Mouse (Mus musculus): Measurements from ENCODE around the gene Iah1. TPM values are rescaled to one million over a fixed set of nuclear protein-coding genes. Genes with fewer than 3 reads are reported as not detected.
A peak's percentile ranks its signal among the peaks of the same experiment; 100 is the strongest.

The Iah1 gene
- polyA plus RNA-seq (2014; fragmentation: Nextera tagmentation; extraction: Ambion mirVana) = 26.8 and 34.8 TPM in 2 replicates

DNA sequence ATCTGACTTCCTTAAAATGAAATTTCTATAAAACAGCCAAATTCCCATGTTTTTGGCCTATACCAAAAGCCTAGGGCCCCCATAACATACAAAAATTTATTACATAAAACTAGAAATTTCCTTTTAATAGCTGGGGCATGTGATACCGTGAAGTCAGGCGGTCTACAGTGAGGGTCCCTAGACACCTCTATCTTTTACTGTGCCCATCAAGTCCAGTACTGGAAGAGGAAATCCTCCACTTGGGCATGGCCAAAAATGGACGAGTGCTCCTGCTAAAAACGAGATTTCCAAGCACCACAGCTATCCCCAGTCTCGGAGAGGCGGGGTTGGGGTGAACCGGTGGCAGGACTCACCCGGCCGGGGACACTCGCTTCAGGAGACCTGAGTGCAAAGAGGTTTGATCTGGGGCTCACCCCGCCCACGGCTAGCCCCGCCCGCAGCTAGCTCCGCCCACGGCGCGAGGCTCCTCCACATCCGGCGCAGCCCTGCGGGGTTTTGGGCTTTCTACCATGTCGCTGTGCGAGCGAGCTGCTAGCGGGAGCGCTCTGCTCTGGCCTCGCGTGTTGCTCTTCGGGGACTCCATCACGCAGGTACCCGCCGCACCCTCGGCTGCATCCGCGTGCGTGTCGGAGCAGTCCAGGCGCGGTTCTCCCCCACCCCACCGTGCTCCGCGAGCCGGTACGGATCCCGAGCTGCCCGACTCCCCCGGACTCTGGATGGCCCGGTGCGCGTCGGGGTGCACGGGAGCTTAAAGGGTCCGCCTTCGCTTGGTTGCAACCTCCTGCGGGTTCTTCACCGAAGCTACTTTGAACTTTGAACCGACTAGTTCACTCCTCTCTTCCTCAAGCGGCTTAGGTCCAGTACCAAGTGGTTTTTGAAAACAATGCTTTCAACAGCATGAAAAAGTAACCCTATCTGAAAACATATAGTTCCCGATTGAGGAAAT, at the start of gene Iah1:
Gene Iah1 (plus strand): TSS at position 467 of the 946 bp plus-strand sequence.
- Histone ChIP-seq H3K36me3 (ENCODE audit: control insufficient read depth, insufficient read depth, low read length) (peaks cover 25% of the 10 kb centered on the region), H3K27ac (ENCODE audit: low read depth, low read length) (no peak within 1 kb of the TSS)
- 2% methylated on average over 55 of the region's 59 CpGs for WGBS

DNA sequence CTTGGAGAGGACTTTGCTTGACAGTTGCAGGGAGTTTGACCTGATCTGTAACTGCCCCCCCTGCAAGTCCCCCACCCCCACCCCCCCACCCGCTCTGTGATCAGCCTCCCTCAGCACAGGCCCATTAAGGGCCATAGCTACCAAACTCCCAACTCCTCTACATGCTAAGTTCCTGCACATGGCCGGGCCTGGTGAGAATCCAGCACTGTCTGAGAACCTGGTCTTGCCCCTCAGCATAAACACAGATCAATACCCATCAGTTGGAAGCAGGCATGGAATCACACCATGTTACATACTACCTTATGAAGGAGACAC, 49.4 kb upstream of the Iah1 start:
- WGBS = 70% methylated on average over 2 of the region's 2 CpGs
- Histone ChIP-seq H3K27me3 (ENCODE audit: control insufficient read depth, insufficient read depth, low read length) (no peaks in the 10 kb centered on the region), H3K4me1 (ENCODE audit: control insufficient read depth, insufficient read depth, low read length) (no peaks in the 10 kb centered on the region), H3K9ac (replicated peaks; ENCODE audit: low read depth, low read length) (no peak overlapping the region), H3K4me2 (ENCODE audit: low read depth, low read length) (no peak overlapping the region), H3K4me3 (ENCODE audit: low read depth, low read length) (no peak overlapping the region), H3K9me3 (ENCODE audit: control insufficient read depth, low read length) (no peaks in the 10 kb centered on the region), H3K27ac (ENCODE audit: low read depth, low read length) (no peak overlapping the region), H3K36me3 (ENCODE audit: control insufficient read depth, insufficient read depth, low read length) (peaks cover 49% of the 10 kb centered on the region)
- ATAC-seq (ENCODE audit: low read depth) = peak; percentile 62; the same call in 1 of the 2 replicates

More for the DNA sequence above, at the start of gene Iah1:
- H3K9ac ChIP-seq (replicated peaks; ENCODE audit: low read depth, low read length) = peak within 1 kb of the TSS; percentile 73
- H3K4me2 ChIP-seq (ENCODE audit: low read depth, low read length) = peak within 1 kb of the TSS; percentile 56
- ATAC-seq (ENCODE audit: low read depth) = peak; percentile 91
- H3K27me3 ChIP-seq (ENCODE audit: control insufficient read depth, insufficient read depth, low read length) = no peaks in the 10 kb centered on the region
- H3K9me3 ChIP-seq (ENCODE audit: control insufficient read depth, low read length) = no peaks in the 10 kb centered on the region
- peak within 1 kb of the TSS; percentile 63 for H3K4me3 ChIP-seq (ENCODE audit: low read depth, low read length)
- H3K4me1 ChIP-seq (ENCODE audit: control insufficient read depth, insufficient read depth, low read length) = no peaks in the 10 kb centered on the region

GRCm38 (mm10) chr12:21268083-21268616, 48.0 kb upstream of the Iah1 start:
- no peaks in the 10 kb centered on the region for H3K27me3 ChIP-seq (ENCODE audit: control insufficient read depth, insufficient read depth, low read length)
- no peaks in the 10 kb centered on the region for H3K9me3 ChIP-seq (ENCODE audit: control insufficient read depth, low read length)
- no peak overlapping the region for H3K9ac ChIP-seq (replicated peaks; ENCODE audit: low read depth, low read length)
- H3K4me1 ChIP-seq (ENCODE audit: control insufficient read depth, insufficient read depth, low read length) = no peaks in the 10 kb centered on the region
- no peak for ATAC-seq (ENCODE audit: low read depth)
- no peak overlapping the region for H3K27ac ChIP-seq (ENCODE audit: low read depth, low read length)
- 91% methylated on average over 8 of the region's 8 CpGs for WGBS
- no peak overlapping the region for H3K4me3 ChIP-seq (ENCODE audit: low read depth, low read length)
- no peak overlapping the region for H3K4me2 ChIP-seq (ENCODE audit: low read depth, low read length)
- peaks cover 42% of the 10 kb centered on the region for H3K36me3 ChIP-seq (ENCODE audit: control insufficient read depth, insufficient read depth, low read length)

- Histone ChIP-seq H3K4me2 (ENCODE audit: low read depth, low read length) (no peak overlapping the region), H3K4me3 (ENCODE audit: low read depth, low read length) (no peak overlapping the region), H3K9ac (replicated peaks; ENCODE audit: low read depth, low read length) (no peak overlapping the region), H3K27ac (ENCODE audit: low read depth, low read length) (no peak overlapping the region), H3K4me1 (ENCODE audit: control insufficient read depth, insufficient read depth, low read length) (no peaks in the 10 kb centered on the region), H3K36me3 (ENCODE audit: control insufficient read depth, insufficient read depth, low read length) (peaks cover 16% of the 10 kb centered on the region; the same call in 1 of the 2 replicates), H3K27me3 (ENCODE audit: control insufficient read depth, insufficient read depth, low read length) (no peaks in the 10 kb centered on the region), H3K9me3 (ENCODE audit: control insufficient read depth, low read length) (no peaks in the 10 kb centered on the region)
- ATAC-seq (ENCODE audit: low read depth) = no peak
- 68% methylated on average over 7 of the region's 7 CpGs for WGBS
These were observed 41.7 kb upstream of the Iah1 start for GRCm38 (mm10) chr12:21274446-21274845.

DNA sequence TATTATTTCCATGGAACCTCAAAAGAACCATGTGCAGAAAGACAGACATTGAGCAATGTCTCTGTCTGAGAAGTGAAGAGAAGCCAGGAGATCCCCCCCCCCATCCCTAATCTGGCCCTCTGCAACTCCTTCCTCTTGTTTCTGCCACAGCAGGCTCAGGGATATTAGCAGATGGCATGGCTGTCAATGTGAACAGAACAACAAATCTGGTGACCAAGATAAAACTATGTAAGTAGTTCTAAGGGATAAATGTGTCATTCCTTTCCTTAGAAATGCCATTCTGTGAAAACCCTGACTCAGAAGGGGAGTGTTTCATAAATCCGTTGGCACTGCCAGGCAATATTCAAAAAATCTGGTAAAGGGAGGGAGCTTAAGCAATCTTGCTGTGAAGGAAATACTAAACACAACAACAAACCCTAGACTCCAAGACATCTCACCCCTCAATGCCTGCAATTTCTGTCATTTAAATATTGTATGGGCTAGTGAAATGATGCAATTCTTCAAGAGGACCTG, 38.8 kb upstream of the Iah1 start:
- H3K36me3 ChIP-seq (ENCODE audit: control insufficient read depth, insufficient read depth, low read length) = no peaks in the 10 kb centered on the region
- no peak overlapping the region for H3K4me2 ChIP-seq (ENCODE audit: low read depth, low read length)
- no peaks in the 10 kb centered on the region for H3K27me3 ChIP-seq (ENCODE audit: control insufficient read depth, insufficient read depth, low read length)
- no peak for ATAC-seq (ENCODE audit: low read depth)
- H3K4me3 ChIP-seq (ENCODE audit: low read depth, low read length) = no peak overlapping the region
- WGBS = 97% methylated on average over 1 of the region's 1 CpGs
- H3K9me3 ChIP-seq (ENCODE audit: control insufficient read depth, low read length) = no peaks in the 10 kb centered on the region
- H3K9ac ChIP-seq (replicated peaks; ENCODE audit: low read depth, low read length) = no peak overlapping the region
- no peaks in the 10 kb centered on the region for H3K4me1 ChIP-seq (ENCODE audit: control insufficient read depth, insufficient read depth, low read length)
- no peak overlapping the region for H3K27ac ChIP-seq (ENCODE audit: low read depth, low read length)

DNA sequence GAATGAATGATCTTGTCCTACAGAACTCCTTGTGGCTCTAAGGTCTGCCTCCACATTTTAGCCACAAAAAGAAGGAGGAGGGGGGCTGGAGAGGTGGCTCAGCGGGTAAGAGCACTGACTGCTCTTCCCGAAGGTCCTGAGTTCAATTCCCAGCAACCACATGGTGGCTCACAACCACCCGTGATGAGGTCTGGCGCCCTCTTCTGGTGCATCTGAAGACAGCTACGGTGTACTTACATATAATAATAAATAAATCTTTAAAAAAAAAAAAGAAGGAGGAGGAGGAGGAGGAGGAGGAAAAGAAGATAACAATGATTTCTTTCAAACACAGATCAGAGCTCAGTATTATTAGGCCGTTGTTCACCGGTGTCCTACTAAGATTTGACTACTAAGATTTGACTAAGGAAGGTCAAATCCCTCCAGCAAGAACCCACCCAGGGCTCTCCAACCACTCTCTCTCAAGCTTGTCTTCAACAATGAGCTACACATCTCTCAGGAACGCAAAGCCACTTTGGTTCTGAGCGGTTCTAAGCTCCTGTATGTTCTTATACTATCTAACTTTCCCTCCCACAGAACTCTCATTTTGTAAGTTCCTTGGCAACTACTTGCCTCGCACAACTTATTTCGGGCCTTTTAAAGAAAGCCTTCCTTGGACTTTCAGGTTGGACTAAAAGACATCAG, 31.3 kb upstream of the Iah1 start, which contains the start of gene Cpsf3:
Gene Cpsf3 (plus strand): TSS at position 631 of the 681 bp plus-strand sequence.
- no peak for ATAC-seq (ENCODE audit: low read depth)
- Histone ChIP-seq H3K36me3 (ENCODE audit: control insufficient read depth, insufficient read depth, low read length) (no peaks in the 10 kb centered on the region), H3K9ac (replicated peaks; ENCODE audit: low read depth, low read length) (peak within 1 kb of the TSS; percentile 91), H3K4me3 (ENCODE audit: low read depth, low read length) (peak within 1 kb of the TSS; percentile 82), H3K4me2 (ENCODE audit: low read depth, low read length) (peak within 1 kb of the TSS; percentile 81), H3K27ac (ENCODE audit: low read depth, low read length) (peak within 1 kb of the TSS; percentile 92), H3K27me3 (ENCODE audit: control insufficient read depth, insufficient read depth, low read length) (no peaks in the 10 kb centered on the region), H3K4me1 (ENCODE audit: control insufficient read depth, insufficient read depth, low read length) (peaks cover 17% of the 10 kb centered on the region), H3K9me3 (ENCODE audit: control insufficient read depth, low read length) (no peaks in the 10 kb centered on the region)
- WGBS = 57% methylated on average over 11 of the region's 11 CpGs

DNA sequence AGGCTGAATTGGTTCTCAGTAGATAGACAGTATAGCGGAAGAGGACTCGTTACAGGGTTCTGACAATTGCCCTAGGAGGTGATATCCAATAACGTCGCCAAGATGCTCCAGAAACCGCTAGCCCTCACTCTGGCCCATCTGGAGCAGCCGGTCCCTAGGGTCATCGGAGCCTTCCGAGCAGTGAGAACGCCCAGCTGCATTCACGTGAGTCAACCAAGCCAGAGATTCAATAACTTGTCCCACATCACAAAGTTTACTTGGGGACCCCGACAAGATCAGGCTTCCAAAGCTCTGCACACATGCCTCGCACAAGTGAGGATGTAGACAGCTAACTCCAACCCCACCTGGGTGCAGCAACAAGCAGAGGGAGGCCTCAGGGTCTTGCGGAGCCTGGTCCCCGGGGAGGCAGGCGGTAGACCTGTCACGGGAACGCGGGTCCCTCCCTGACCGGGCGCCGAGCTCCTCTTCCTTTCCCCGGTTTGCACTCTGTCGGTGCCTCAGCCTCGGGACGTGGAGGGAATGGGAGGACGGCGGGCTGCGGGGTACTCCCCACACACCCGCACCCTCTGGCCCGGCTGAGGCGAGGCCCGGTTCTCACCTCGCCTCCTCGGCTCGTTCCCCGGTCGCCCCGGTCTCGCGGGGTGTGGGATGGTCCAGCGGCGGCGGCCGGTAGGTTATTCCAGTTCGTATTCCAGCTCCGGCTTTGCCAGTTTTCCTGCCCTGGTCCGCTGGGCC, 30.5 kb upstream of the Iah1 start:
- WGBS = under 1% methylated on average over 47 of the region's 47 CpGs
- peak overlapping the region; percentile 75 for H3K27ac ChIP-seq (ENCODE audit: low read depth, low read length)

GRCm38 (mm10) chr12:21286243-21286622, 30.0 kb upstream of the Iah1 start, which contains the start of gene Itgb1bp1:
Itgb1bp1 (minus strand) TSS chr12:21286284.
- peak; percentile 97 for ATAC-seq (ENCODE audit: low read depth)
- H3K27ac ChIP-seq (ENCODE audit: low read depth, low read length) = peak within 1 kb of the TSS; percentile 92
- H3K9ac ChIP-seq (replicated peaks; ENCODE audit: low read depth, low read length) = peak within 1 kb of the TSS; percentile 91
- H3K9me3 ChIP-seq (ENCODE audit: control insufficient read depth, low read length) = no peaks in the 10 kb centered on the region
- H3K4me2 ChIP-seq (ENCODE audit: low read depth, low read length) = peak within 1 kb of the TSS; percentile 81
- no peaks in the 10 kb centered on the region for H3K27me3 ChIP-seq (ENCODE audit: control insufficient read depth, insufficient read depth, low read length)
- under 1% methylated on average over 28 of the region's 28 CpGs for WGBS
- peaks cover 17% of the 10 kb centered on the region for H3K4me1 ChIP-seq (ENCODE audit: control insufficient read depth, insufficient read depth, low read length)
- H3K4me3 ChIP-seq (ENCODE audit: low read depth, low read length) = peak within 1 kb of the TSS; percentile 82
- peaks cover 3% of the 10 kb centered on the region; the same call in 1 of the 2 replicates for H3K36me3 ChIP-seq (ENCODE audit: control insufficient read depth, insufficient read depth, low read length)

More for the DNA sequence above, 30.5 kb upstream of the Iah1 start:
- H3K9ac ChIP-seq (replicated peaks; ENCODE audit: low read depth, low read length) = peak overlapping the region; percentile 80
- peaks cover 17% of the 10 kb centered on the region for H3K4me1 ChIP-seq (ENCODE audit: control insufficient read depth, insufficient read depth, low read length)
- H3K4me2 ChIP-seq (ENCODE audit: low read depth, low read length) = peak overlapping the region; percentile 81
- ATAC-seq (ENCODE audit: low read depth) = peak; percentile 86
- no peaks in the 10 kb centered on the region for H3K9me3 ChIP-seq (ENCODE audit: control insufficient read depth, low read length)
- peak overlapping the region; percentile 82 for H3K4me3 ChIP-seq (ENCODE audit: low read depth, low read length)
- H3K36me3 ChIP-seq (ENCODE audit: control insufficient read depth, insufficient read depth, low read length) = no peaks in the 10 kb centered on the region
- H3K27me3 ChIP-seq (ENCODE audit: control insufficient read depth, insufficient read depth, low read length) = no peaks in the 10 kb centered on the region
